Mouse (Mus musculus): Measurements from ENCODE around the gene Slc25a42. TPM values are rescaled to one million over a fixed set of nuclear protein-coding genes. Genes with fewer than 3 reads are reported as not detected.

Gene Slc25a42
- polyA plus RNA-seq, 1 experiment from 2014 or later = 3.1 TPM

- ATAC-seq (ENCODE audit: low FRiP score, low TSS enrichment) (no peak), DNase-seq (ENCODE audit: low spot score) (no peak)
- no peak for TF ChIP-seq EP300 (optimal IDR thresholded peaks at IDR 0.05)
- TF ChIP-seq CTCF (IDR thresholded peaks at IDR 0.05; ENCODE audit: low read depth) = no peak
- H3K4me1 ChIP-seq (replicated peaks; ENCODE audit: control insufficient read depth, insufficient read depth) = no peaks in the 10 kb centered on the region
- no peak overlapping the region for H3K4me2 ChIP-seq (replicated peaks; ENCODE audit: low read depth)
- no peaks in the 10 kb centered on the region for H3K9me3 ChIP-seq (ENCODE audit: control insufficient read depth, low read length)
- H3K27ac ChIP-seq (replicated peaks) = no peak overlapping the region
- no peak overlapping the region for H3K9ac ChIP-seq (ENCODE audit: low read length)
- H3K4me3 ChIP-seq (ENCODE audit: low read depth, low read length) = no peak overlapping the region
- peaks cover 30% of the 10 kb centered on the region for H3K36me3 ChIP-seq (ENCODE audit: control insufficient read depth, insufficient read depth, low read length)
- no peaks in the 10 kb centered on the region for H3K27me3 ChIP-seq (ENCODE audit: control insufficient read depth, insufficient read depth, low read length)
- 93% methylated on average over 6 of the region's 6 CpGs for WGBS
Measured at GRCm38 (mm10) chr8:70246622-70247021, 34.5 kb upstream of the Slc25a42 start.

- H3K4me2 ChIP-seq (replicated peaks; ENCODE audit: low read depth) = no peak overlapping the region
- H3K27ac ChIP-seq (replicated peaks) = no peak overlapping the region
- WGBS = 91% methylated on average over 5 of the region's 5 CpGs
- TF ChIP-seq EP300 (optimal IDR thresholded peaks at IDR 0.05) = no peak
- peak; percentile 52 for TF ChIP-seq CTCF (IDR thresholded peaks at IDR 0.05; ENCODE audit: low read depth)
- H3K36me3 ChIP-seq (ENCODE audit: control insufficient read depth, insufficient read depth, low read length) = peaks cover 28% of the 10 kb centered on the region
- DNase-seq (ENCODE audit: low spot score) (no peak), ATAC-seq (ENCODE audit: low FRiP score, low TSS enrichment) (no peak)
- H3K9me3 ChIP-seq (ENCODE audit: control insufficient read depth, low read length) = no peaks in the 10 kb centered on the region
- no peaks in the 10 kb centered on the region for H3K27me3 ChIP-seq (ENCODE audit: control insufficient read depth, insufficient read depth, low read length)
- no peak overlapping the region for H3K9ac ChIP-seq (ENCODE audit: low read length)
- no peak overlapping the region for H3K4me3 ChIP-seq (ENCODE audit: low read depth, low read length)
- peaks cover under 1% of the 10 kb centered on the region; the same call in 1 of the 2 replicates for H3K4me1 ChIP-seq (replicated peaks; ENCODE audit: control insufficient read depth, insufficient read depth)
Measured at GRCm38 (mm10) chr8:70240642-70241041, 28.5 kb upstream of the Slc25a42 start.

- ATAC-seq (ENCODE audit: low FRiP score, low TSS enrichment) = no peak
- TF ChIP-seq CTCF (IDR thresholded peaks at IDR 0.05; ENCODE audit: low read depth) = no peak
- TF ChIP-seq EP300 (optimal IDR thresholded peaks at IDR 0.05) = no peak
- no peaks in the 10 kb centered on the region for H3K27me3 ChIP-seq (ENCODE audit: control insufficient read depth, insufficient read depth, low read length)
- H3K9me3 ChIP-seq (ENCODE audit: control insufficient read depth, low read length) = no peaks in the 10 kb centered on the region
- peaks cover 19% of the 10 kb centered on the region; the same call in 1 of the 2 replicates for H3K36me3 ChIP-seq (ENCODE audit: control insufficient read depth, insufficient read depth, low read length)
- DNase-seq (ENCODE audit: low spot score) = no peak
- 82% methylated on average over 2 of the region's 2 CpGs for WGBS
- no peak overlapping the region for H3K27ac ChIP-seq (replicated peaks)
- no peak overlapping the region for H3K4me3 ChIP-seq (ENCODE audit: low read depth, low read length)
- H3K4me2 ChIP-seq (replicated peaks; ENCODE audit: low read depth) = no peak overlapping the region
- no peak overlapping the region for H3K9ac ChIP-seq (ENCODE audit: low read length)
- peaks cover 5% of the 10 kb centered on the region; the same call in 1 of the 2 replicates for H3K4me1 ChIP-seq (replicated peaks; ENCODE audit: control insufficient read depth, insufficient read depth)
Measured at GRCm38 (mm10) chr8:70237842-70238241, 25.7 kb upstream of the Slc25a42 start.

GRCm38 (mm10) chr8:70234781-70235128 lies 22.6 kb upstream of the Slc25a42 start:
- peak overlapping the region; percentile 86 for H3K4me2 ChIP-seq (replicated peaks; ENCODE audit: low read depth)
- ATAC-seq (ENCODE audit: low FRiP score, low TSS enrichment) = no peak
- peak overlapping the region; percentile 75 for H3K4me3 ChIP-seq (ENCODE audit: low read depth, low read length)
- H3K4me1 ChIP-seq (replicated peaks; ENCODE audit: control insufficient read depth, insufficient read depth) = peaks cover 5% of the 10 kb centered on the region; the same call in 1 of the 2 replicates
- peak overlapping the region; percentile 82 for H3K9ac ChIP-seq (ENCODE audit: low read length)
- WGBS = under 1% methylated on average over 15 of the region's 15 CpGs
- TF ChIP-seq CTCF (IDR thresholded peaks at IDR 0.05; ENCODE audit: low read depth) (no peak), EP300 (optimal IDR thresholded peaks at IDR 0.05) (no peak)
- H3K27ac ChIP-seq (replicated peaks) = peak overlapping the region; percentile 95
- no peaks in the 10 kb centered on the region for H3K27me3 ChIP-seq (ENCODE audit: control insufficient read depth, insufficient read depth, low read length)
- DNase-seq (ENCODE audit: low spot score) = no peak
- 0 out of 2 replicates have a peak, but pooled peaks cover 7% of the 10 kb centered on the region for H3K36me3 ChIP-seq (ENCODE audit: control insufficient read depth, insufficient read depth, low read length)
- no peaks in the 10 kb centered on the region for H3K9me3 ChIP-seq (ENCODE audit: control insufficient read depth, low read length)

- Histone ChIP-seq H3K9ac (ENCODE audit: low read length) (peak within 1 kb of the TSS; percentile 82), H3K4me2 (replicated peaks; ENCODE audit: low read depth) (peak within 1 kb of the TSS; percentile 86), H3K27ac (replicated peaks) (peak within 1 kb of the TSS; percentile 95), H3K36me3 (ENCODE audit: control insufficient read depth, insufficient read depth, low read length) (0 out of 2 replicates have a peak, but pooled peaks cover 7% of the 10 kb centered on the region), H3K27me3 (ENCODE audit: control insufficient read depth, insufficient read depth, low read length) (no peaks in the 10 kb centered on the region), H3K9me3 (ENCODE audit: control insufficient read depth, low read length) (no peaks in the 10 kb centered on the region), H3K4me1 (replicated peaks; ENCODE audit: control insufficient read depth, insufficient read depth) (peaks cover 5% of the 10 kb centered on the region; the same call in 1 of the 2 replicates), H3K4me3 (ENCODE audit: low read depth, low read length) (peak within 1 kb of the TSS; percentile 75)
- DNase-seq (ENCODE audit: low spot score) (peak; percentile 96), ATAC-seq (ENCODE audit: low FRiP score, low TSS enrichment) (peak; percentile 96)
- TF ChIP-seq CTCF (IDR thresholded peaks at IDR 0.05; ENCODE audit: low read depth) (peak; percentile 18; the same call in 1 of the 2 replicates), EP300 (optimal IDR thresholded peaks at IDR 0.05) (no peak)
- WGBS = under 1% methylated on average over 67 of the region's 67 CpGs
Measured at GRCm38 (mm10) chr8:70234080-70234780, 22.1 kb upstream of the Slc25a42 start, which contains the start of the genes Sugp2 and Armc6. Gene Sugp2, plus strand, starts transcription at chr8:70234226. Gene Armc6, minus strand, starts transcription at chr8:70234466.

GRCm38 (mm10) chr8:70233606-70234005 lies 21.5 kb upstream of the Slc25a42 start:
- Histone ChIP-seq H3K4me1 (replicated peaks; ENCODE audit: control insufficient read depth, insufficient read depth) (peaks cover 5% of the 10 kb centered on the region; the same call in 1 of the 2 replicates), H3K27me3 (ENCODE audit: control insufficient read depth, insufficient read depth, low read length) (no peaks in the 10 kb centered on the region), H3K4me2 (replicated peaks; ENCODE audit: low read depth) (peak overlapping the region; percentile 86), H3K27ac (replicated peaks) (no peak overlapping the region), H3K9me3 (ENCODE audit: control insufficient read depth, low read length) (no peaks in the 10 kb centered on the region), H3K4me3 (ENCODE audit: low read depth, low read length) (peak overlapping the region; percentile 75), H3K36me3 (ENCODE audit: control insufficient read depth, insufficient read depth, low read length) (0 out of 2 replicates have a peak, but pooled peaks cover 3% of the 10 kb centered on the region), H3K9ac (ENCODE audit: low read length) (peak overlapping the region; percentile 82)
- DNase-seq (ENCODE audit: low spot score) = no peak
- 3% methylated on average over 13 of the region's 13 CpGs for WGBS
- TF ChIP-seq EP300 (optimal IDR thresholded peaks at IDR 0.05) (no peak), CTCF (IDR thresholded peaks at IDR 0.05; ENCODE audit: low read depth) (no peak)
- ATAC-seq (ENCODE audit: low FRiP score, low TSS enrichment) = no peak

Data from stomach, postnatal 0 days (tissue).